Mouse (Mus musculus) spleen, postnatal 4 days (tissue): ENCODE data around the gene Fgfr2.

ENCODE experiments used
- DNase-seq, 2 experiments: peaks; one replicate each; pipeline ENCODE4 v3.0.0; 2022; ENCODE audit warnings: low spot score in 2 of 2

The Fgfr2 gene

DNA sequence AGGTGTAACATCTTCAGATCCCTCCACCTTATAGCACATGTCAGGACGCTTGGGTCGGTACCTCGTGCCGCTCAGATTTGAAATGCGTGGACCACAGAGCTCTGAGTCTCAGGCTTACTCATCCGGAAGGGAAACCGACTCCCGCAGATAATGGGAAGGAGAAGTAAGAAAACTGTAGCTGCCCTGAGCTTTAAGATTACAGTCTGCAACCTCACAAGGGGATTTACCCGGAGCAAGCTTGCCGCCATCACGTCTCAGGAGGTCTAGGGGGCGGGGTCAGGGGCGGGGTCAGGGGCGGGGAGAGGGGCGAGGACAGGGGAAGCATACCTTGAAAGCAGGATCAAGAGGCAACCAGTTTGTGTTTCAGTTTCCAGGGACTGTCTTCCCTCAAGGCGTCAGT is 2310.7 kb downstream of the Fgfr2 start:
- DNase-seq, result peak in 1 of 2 experiments; percentile 48

DNA sequence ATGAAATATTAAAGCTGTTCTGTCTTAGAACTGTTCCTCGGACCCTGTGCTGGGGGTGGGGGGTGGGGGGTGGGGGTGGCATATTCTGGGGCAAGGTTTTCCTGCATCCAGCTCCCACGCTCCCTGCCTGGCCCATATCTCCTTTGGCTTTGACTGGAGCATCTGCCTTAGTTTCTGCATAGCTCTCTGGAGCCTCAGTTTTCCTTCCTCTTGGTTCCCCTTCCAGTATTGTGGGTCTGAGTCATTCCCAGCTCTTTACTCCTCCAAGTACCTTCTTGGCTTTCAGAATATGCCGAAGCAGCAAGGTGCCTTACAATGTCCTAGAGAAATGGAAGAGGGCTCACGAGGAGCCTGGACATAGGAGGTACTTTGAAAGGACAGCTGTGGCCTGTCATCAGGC is 2312.9 kb downstream of the Fgfr2 start:
- DNase-seq, result no peak

DNA sequence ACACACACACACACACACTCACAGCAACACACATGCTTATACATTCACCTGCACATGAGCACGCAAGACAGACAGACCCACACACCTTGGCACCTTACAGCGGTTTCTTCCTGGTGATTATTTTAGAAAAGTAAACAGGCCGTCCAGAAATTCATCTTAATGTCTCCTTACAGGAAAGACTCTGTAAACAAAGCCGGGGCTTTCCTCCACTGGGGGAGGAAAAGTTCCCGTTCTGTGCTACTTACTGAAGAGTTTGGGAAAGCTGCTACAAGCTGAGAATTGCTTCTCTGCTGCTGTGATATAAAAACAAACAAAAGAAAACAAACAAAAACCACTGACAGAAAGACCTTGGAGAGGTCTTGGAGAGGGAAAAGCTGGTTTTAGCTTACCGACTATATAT is 2314.5 kb downstream of the Fgfr2 start:
- DNase-seq, result no peak

DNA sequence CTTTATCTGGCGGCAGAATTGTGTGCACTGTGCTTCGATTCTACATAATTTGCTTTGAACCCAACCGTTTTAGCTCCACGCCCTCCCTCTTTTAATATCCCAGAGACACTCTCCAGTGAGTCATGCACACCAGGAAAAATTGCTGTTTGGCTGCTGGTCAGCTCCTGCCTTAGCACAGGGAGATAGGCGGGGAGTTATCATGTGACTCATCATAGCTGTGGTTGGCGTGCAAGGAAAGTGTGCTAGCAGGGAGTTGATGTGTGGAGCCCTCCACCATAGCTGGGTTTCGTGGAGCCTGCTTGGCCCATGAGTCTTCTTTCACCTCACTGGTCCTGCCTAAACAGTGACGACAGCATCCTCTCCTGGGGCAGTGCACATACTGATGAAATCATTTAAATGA is 2315.4 kb downstream of the Fgfr2 start:
- DNase-seq, result no peak

DNA sequence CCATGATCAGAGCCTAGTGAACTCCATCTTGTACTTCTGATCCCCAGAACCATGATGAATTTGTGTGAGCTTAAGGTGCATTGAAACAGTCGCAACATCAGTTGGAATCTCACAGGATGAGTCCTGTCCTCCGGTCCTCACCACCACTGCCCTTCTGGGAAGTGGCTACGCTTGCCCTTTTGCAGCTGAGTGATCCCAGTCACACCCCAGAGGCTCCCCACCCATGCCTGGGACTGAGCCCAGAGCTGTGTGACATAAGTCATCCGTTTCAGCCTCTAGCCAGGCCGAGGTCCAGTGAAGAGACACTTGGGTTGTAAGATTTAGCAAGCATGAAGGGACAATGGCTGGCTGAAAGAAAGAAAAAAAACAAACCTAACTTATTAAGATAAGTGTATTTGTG is 2318.2 kb downstream of the Fgfr2 start:
- DNase-seq, result no peak

DNA sequence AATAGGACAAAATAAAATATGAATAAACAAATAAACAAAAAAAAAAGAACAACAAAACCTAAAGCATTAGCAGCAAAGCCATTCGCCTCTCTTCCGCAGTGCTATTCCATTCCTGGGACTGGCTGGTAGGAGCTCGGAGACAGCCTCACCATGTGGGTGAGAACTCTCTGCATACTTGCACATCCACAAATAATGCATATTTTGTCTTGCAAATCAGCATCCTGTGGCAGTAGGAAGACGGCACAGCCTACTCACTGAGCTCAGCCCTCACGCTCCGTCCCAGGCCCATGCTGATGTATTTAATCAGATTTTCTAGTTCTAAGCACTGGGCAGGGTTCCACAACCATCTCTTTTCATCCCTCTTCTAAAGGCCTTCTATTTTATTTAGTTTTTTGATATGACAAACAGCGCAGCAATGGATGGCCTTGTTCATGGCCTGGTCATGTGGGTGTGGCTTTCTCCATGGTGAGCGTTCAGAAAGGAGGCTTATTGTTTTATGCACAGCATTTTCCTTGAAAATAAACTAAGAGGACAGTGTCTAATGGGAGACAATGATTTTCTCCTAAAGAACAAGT is 2319.8 kb downstream of the Fgfr2 start:
- DNase-seq, result no peak

DNA sequence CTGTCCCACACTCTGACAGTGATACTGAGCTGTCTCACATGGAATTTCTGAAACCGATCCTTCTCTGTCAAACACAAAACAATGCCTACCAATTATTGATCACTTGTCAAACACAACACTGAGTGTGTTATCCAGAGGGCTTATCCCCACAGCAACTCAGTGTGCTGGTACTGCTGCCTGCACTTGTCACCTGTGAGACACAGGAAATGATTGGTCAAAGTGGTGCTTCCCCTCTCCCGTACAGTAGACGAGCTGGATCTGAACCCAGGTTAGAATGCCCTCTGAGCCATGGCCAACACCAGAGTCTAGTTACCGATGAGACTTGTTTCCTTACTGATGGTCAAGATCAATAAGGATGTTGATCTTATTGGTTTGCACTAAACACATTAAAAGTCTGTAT is 2321.3 kb downstream of the Fgfr2 start:
- DNase-seq, result no peak

DNA sequence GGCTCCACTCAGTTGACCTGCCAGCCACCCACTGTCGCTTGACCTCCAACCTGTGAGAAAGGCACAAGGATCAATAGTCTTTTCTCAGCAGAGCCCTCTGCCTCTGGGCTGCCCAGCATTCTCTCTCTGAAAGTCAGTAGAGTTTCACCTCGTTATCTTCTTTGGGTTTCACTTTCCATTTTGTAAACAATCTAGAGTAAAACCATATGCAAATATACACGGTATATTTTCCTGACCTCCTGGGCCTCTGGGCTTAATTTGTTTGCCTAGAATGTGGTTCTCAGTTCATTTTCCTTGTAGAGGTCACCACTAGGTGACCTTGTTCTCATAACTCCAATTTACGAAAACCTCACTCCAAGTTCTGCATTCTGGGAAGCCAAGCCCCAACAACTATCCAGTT is 2322.5 kb downstream of the Fgfr2 start:
- no peak for DNase-seq

DNA sequence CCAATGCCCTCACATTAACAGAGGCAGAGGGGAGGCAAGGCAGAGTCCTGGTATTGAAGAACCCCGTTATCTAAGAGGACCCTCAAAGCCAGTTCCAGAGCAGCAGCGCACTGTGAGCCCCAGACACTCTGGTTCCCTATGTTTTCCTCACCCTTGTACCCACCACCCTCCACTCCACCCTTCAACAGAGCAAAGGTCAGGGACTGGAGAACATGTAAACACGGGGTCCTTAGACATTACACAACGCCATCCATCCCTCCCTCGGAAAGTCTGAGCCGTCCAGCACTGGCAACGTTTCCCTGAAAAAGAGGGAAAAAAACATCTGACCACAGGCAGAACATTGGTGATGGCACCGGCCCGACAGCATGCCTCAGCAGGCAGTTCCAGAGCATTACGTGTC is 2323.7 kb downstream of the Fgfr2 start:
- peak in 1 of 2 experiments; percentile 55 for DNase-seq

DNA sequence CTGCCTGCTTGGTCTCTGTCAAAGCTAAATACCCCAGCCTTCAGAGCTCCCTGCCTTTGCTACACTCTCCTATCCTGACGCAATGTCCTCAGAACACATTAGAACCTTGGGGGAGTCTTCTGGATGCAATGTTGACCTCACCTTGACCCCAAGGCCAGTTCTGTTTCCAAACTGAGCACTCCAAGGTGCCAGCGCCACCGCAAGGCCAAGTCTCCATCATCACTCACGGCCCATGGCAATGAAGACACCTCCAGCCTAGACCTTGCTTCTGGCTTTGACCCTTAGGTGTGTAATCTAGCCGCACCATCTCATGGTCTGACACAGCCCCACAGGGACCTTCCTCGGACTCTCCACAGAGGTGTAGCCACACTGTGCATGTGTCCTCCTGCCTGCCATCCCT is 2325.6 kb downstream of the Fgfr2 start:
- DNase-seq, result peak in 1 of 2 experiments; percentile 53

DNA sequence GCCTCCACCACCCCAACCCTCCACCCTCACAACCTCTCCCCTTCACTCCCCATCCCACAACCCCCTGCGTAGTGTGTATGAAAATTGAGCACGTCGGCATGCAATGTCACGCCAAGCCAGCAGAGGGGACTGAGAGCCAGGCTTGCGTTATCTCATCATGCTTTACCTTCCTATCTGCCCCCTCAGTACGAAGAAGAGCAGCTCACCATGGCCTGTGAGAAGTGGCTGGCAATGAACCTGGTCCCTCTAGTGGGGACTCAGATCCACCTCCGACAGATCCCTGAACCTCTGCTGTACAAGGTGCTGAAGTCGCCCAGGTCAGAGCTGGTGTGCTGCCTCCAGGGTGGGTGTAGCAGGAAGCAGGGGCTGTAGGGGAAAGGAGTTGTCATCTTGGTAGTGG is 2326.4 kb downstream of the Fgfr2 start:
- DNase-seq, result peak; percentile 21 to 65

DNA sequence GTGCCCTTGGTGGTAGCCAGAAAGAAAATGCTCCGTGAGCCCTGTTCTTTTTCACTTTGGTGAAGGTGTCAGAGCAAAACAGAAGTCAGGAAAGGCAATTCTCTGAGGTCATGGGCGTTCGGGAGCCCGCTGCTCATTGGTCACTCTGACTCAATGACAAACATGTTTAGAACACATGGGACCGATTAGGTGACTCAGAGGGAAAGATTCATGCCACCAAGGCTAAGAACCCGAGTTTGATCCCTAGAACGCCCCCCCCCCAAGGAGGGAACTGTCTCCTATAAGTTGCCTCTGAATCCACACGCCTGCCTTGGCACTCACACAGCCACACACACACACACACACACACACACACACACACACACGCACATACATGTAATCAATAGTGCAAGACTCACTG is 2329.5 kb downstream of the Fgfr2 start:
- no peak for DNase-seq

DNA sequence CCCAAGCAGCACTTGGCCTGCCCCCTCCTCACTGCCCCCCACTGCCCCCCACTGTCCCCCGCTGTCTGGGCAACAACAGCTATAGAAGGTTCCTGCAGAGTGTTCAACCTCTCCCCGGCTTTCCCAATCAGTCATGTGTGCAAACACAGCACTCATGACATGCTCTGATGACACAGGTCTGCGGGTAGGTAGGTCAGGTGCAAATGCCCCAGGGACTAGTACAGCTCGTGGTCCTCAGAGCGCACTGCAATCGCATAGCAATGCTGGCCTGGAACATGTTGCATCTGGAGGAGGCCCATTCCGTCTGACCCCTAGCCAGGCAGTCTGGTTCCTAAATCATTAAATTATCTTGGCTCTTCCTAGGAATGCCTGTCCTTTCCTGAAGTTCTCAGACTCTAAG is 2333.7 kb downstream of the Fgfr2 start:
- no peak for DNase-seq

DNA sequence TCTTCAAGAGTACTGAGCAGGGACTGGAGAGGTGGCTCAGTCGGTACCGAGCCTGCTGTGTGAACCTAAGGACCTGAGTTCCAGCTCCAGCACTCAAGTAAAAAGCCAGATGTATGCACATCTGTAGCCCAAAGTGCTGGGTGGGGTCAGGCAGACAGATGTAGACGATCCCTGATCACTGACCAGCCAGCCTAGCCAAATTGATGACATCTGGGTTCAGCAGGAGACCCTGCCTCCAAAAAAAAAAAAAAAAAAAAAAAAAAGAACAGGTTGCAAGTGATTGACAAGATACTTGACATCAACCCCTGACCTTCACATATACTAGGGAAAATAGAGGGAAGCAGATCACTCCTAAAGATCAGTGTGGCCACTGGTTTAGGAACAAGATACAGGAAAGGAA is 2334.2 kb downstream of the Fgfr2 start:
- DNase-seq, result no peak

DNA sequence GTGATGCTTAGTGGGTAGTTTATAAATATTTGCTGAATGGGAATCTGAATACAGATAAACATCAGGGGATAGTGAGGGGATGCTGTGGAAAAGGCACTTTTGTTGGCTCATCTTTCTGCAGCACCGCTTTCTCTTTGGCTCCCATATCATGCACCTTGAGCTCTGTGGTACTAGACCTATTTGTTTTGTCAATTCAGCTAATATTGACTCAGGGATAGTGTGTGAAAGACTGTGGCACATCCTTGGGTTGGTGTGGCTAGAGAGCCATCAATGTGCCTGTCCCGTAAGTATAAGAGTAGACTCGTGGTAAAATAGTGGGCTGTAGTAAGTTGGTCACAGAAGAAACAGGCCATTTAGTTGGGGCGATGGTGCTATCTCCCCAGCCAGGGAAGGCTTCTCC is 2335.6 kb downstream of the Fgfr2 start:
- no peak for DNase-seq

DNA sequence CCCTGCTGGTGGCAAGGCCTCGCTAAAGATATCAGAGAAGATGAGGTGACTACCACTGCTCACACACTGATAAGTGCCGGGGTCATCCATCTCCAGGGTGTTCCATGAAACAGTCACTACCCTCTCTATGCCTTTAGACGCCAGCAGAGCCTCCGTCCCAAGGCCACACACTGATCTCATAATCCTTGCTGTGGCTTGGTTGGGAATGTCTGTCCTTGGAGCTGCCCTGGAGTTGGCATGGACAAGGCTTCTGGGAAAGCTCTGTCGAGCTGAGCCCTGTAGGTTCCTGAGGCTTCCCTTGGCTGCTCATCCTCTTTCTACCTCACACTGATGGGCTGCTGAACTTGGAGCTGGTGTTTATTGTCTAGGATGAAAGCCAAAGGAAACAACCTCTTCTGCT is 2336.4 kb downstream of the Fgfr2 start:
- DNase-seq, result no peak

DNA sequence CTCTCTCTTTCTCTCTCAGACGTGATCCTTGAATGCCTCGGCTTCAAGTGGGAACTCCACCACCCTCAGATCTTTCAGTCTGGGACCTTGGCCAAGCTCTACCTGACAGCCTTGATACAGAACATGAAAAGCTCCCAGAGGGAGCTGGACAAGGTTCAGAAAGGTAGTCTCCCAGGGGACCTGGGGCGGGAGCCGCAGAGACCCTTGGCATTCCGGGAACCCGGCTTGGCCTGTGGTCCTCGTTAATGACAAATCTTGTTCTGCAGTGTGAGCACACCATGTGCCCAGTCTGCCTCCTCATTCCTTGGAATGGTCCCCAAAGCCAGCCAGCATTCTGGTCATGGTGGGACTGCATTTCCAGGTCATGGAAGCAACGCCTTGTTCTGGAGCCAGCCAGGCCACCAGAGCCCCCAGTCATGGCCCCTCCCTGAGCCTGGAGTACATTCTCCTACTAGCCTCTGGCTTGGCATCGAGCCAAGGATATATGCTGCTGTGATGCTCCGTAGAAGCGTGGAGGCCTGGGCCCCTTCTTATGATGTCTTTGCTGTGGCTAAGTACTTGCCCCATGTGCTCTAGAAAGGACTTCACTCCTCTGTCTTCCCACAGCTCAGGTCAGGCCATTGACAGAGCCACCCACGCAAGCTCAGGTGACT is 2337.1 kb downstream of the Fgfr2 start:
- no peak for DNase-seq

DNA sequence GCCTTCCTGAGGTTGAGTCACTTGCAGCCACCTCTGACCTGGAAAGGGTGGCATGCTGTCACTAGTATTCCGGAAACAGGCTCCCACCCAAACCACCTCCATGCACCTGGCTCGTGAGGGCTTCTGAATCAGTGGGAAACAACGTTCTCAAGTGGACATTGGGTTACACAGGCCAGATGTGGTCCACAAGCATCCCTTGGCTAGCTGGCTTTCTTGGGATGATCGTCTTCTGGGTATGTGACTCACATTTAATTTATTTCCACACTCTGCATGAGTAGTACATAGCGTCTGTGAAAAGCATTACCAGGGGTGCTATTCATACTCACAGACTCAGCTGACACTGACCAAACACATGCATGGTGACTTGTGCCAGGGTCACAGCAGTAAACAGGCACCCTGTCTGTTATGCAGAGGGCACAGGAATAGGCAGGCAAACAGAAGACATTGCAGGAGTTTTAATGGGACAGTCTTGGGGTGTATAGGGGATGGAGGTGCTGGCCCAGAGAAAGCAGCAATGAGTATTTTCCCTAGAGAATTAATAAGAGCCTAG is 2340.6 kb downstream of the Fgfr2 start:
- no peak for DNase-seq

DNA sequence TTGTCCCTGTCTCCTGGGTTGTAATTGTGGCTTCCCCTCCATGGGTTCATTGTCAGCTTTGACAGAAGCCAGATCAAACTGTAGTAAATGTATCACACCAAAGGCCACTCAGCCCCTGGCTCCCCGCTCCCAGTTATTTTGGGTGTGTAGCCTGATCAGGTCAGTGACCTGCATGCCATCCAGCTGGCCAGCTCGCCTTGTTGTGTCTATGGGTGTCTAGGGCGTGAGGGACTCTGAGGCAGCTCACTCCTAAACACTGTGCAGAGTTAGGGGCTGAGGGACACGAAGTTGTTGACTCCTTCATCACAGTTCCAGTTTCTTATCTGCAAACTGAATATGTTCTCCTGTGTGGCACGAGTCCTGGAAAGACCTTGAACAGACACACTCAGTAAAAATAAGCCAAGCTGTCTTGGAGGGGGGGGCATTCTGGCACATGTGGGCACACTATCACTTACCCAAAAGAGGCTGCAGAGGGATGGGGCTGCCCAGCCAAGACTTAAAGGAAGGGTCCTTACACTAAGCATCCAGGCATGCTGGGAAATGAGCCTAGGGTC is 2342.2 kb downstream of the Fgfr2 start:
- no peak for DNase-seq

DNA sequence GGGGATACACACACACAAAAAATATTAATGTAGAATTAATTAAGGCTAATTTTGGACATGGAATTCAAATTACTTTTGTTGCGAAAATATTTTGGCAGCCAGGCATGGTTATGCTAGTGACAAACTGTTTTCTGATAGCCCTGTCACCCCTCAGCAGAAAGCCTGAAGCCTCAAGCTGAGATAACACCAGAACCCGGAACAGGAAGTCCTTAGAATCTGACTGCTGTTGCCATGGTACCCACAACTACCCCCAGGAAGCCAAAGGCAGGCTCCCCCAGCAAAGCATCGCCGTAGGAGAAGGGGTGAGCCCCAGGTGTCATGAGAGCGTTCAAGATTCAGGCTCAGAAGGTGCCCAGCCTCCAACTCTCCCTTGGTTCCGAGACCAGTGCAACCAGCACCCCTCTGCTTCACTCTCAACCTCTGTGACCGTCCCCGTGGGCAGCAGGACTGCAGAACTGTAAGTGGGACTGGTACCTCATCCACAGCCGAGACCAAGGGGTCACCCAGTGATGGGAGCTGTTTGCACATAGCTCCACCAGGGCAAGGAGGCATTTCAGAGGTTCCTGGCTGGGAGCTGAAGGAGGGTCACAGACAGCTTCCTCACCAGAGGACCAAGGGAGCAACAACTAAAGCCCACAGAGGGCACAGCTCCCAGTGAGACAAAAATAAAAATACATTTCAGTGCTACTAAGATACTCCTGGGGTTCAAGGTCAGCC is 2349.1 kb downstream of the Fgfr2 start, which contains the start of gene Btbd16:
Gene Btbd16, plus strand, starts transcription at position 156 of the 717 bp plus-strand sequence.
- DNase-seq, result peak in 1 of 2 experiments; percentile 56

DNA sequence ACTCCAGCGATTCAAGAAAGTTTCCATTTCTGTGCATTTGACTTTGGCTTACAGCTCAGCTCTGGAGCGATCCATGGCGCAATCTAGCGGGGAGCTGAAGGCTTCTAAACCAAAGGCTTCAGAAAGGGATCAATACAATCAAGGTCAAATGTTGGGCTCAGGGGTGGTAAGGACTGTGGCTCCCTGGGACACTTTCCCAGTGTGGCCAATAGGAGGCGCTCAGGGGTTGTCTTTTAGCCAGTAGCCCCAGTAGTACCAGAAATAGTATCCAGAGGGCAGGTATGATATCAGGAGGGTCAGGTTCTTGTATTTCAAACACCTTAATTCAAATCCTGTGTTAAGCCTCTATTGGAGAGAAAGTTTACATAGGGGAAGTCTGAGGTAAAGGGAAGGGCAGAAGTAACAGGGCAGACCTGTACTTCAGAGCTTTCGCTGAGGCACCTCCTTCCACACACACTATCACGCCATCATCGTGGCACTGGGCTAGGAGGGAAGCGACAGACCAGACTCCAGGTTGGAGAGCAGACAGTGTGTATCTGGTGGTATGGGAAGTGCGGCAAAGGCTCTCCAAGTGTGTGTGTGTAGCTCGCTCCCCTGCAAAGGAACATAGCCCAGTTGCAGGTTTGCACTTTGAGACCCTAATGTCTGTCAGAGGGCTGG is 2349.8 kb downstream of the Fgfr2 start:
- DNase-seq, result peak; percentile 41 to 77

DNA sequence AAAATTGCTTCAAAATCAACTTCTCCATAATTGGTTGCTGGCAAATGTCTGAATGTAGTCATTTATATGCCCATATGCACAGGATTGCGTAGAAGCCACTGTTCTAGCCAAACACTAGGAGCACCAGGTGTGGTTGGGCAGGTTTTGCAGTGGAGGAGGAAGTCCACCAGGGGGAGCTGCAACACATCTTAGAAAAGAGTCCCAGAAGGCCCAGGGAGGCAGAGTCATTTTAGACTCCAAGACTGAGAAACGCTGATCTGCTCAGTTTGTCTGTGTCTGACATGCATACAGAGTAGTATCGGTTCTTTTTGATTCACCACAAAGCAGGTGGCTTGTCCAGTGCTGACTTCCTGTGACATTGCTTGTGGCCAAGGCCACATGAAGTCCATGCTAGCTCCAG is 2352.4 kb downstream of the Fgfr2 start:
- peak; percentile 68 to 88 for DNase-seq
